In the genomic region with DNA sequence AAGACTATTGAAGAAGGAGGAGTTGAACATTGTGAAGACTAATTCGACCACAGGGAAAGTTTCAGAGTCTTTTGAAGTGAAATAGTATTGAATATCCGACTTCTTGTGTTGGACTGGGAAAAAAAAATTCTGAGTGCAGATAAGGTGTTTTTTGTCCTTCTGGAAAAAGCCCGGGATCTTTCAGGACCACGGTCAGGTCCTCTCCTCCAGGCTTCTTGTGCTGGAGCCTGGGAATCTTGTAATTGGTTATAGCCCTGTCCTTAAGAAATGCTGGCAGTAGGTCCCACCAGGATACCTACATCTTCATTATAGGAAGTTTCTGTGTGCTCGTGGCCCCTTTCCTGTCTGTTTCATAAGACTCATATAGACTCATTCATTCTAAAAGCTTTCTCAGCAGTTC, we compare ENCODE assay signal across 10 mouse cellular contexts. TPM values are rescaled to one million over a fixed set of nuclear protein-coding genes. Genes with fewer than 3 reads are reported as not detected.
DNase-seq lines count a peak whose midpoint lies in the region; ATAC-seq lines count a peak whose summit lies in the region.
"Had no signal": no experiment of that assay in that cellular context is flagged by ENCODE, and none has a peak within 500 bp of the region (broad histone marks: within the 10 kb centered on the region; RNA-seq: fewer than 3 reads in every experiment).

No protein-coding gene starts in this region.

- no peak overlapping the region for H3K27ac ChIP-seq in hindbrain, embryonic 11.5 days (ENCODE audit: low read depth, low read length)
- H3K27ac ChIP-seq in midbrain, embryonic 14.5 days (replicated peaks; ENCODE audit: low read depth, low read length): no peak overlapping the region
- H3K27ac ChIP-seq: heart, embryonic 15.5 days had no signal

- H3K36me3 ChIP-seq in hindbrain, embryonic 11.5 days (ENCODE audit: control insufficient read depth, insufficient read depth, low read length): no peaks in the 10 kb centered on the region
- H3K36me3 ChIP-seq in midbrain, embryonic 14.5 days (ENCODE audit: control insufficient read depth, insufficient read depth, low read length): no peaks in the 10 kb centered on the region
- H3K36me3 ChIP-seq: heart, embryonic 15.5 days had no signal

- no peak for ATAC-seq in hindbrain, embryonic 11.5 days (ENCODE audit: low FRiP score)
- ATAC-seq in midbrain, embryonic 14.5 days (ENCODE audit: low FRiP score, low TSS enrichment): no peak

- H3K4me2 ChIP-seq in hindbrain, embryonic 11.5 days (replicated peaks; ENCODE audit: low read depth, low read length): peak overlapping the region; percentile 94
- H3K4me2 ChIP-seq in midbrain, embryonic 14.5 days (ENCODE audit: low read length): peak overlapping the region; percentile 66
- H3K4me2 ChIP-seq: heart, embryonic 15.5 days had no signal

- peaks cover 9% of the 10 kb centered on the region for H3K27me3 ChIP-seq in hindbrain, embryonic 11.5 days (ENCODE audit: control insufficient read depth, insufficient read depth, low read length)
- H3K27me3 ChIP-seq in midbrain, embryonic 14.5 days (ENCODE audit: control insufficient read depth, insufficient read depth, low read length): no peaks in the 10 kb centered on the region

- H3K9me3 ChIP-seq in hindbrain, embryonic 11.5 days (ENCODE audit: control insufficient read depth, low read length): no peaks in the 10 kb centered on the region
- H3K9me3 ChIP-seq in midbrain, embryonic 14.5 days (ENCODE audit: control insufficient read depth, low read length): no peaks in the 10 kb centered on the region
- H3K9me3 ChIP-seq: heart, embryonic 15.5 days had no signal

- H3K4me3 ChIP-seq in hindbrain, embryonic 11.5 days (ENCODE audit: low read depth, low read length): peak overlapping the region; percentile 61; the same call in 1 of the 2 replicates
- peak overlapping the region; percentile 69 for H3K4me3 ChIP-seq in midbrain, embryonic 14.5 days (replicated peaks; ENCODE audit: low read depth, low read length)
- H3K4me3 ChIP-seq: heart, embryonic 15.5 days had no signal

- H3K4me1 ChIP-seq in hindbrain, embryonic 11.5 days (replicated peaks; ENCODE audit: control insufficient read depth, insufficient read depth, low read length): no peaks in the 10 kb centered on the region
- peaks cover 18% of the 10 kb centered on the region for H3K4me1 ChIP-seq in midbrain, embryonic 14.5 days (ENCODE audit: control insufficient read depth, insufficient read depth, low read length)

- DNase-seq in ES-CJ7 (ENCODE audit: low read depth, low spot score): peak; percentile 35
- DNase-seq in embryo, embryonic 10.5 days (ENCODE audit: low spot score): peak; percentile 66
- DNase-seq in hindbrain, embryonic 11.5 days (ENCODE audit: low spot score): peak; percentile 38
- DNase-seq in midbrain, embryonic 14.5 days: peak; percentile 18
- DNase-seq in c-Kit-positive CD71-positive TER-119-positive erythroid progenitor cells, embryonic 14.5 days (ENCODE audit: low spot score): no peak
- no peak for DNase-seq in B cell, adult 2 months
- no peak for DNase-seq in lung, postnatal 25 days (ENCODE audit: low spot score)
- no peak for DNase-seq in lung, postnatal 10 days
- DNase-seq: lung, adult 2 months had no signal

- WGBS in hindbrain, embryonic 11.5 days: 9% methylated on average over 5 of the region's 5 CpGs
- 4% methylated on average over 5 of the region's 5 CpGs for WGBS in midbrain, embryonic 14.5 days

- H3K9ac ChIP-seq in hindbrain, embryonic 11.5 days (ENCODE audit: low read depth, low read length): no peak overlapping the region
- peak overlapping the region; percentile 95; the same call in 1 of the 2 replicates for H3K9ac ChIP-seq in midbrain, embryonic 14.5 days (replicated peaks; ENCODE audit: low read length)
- H3K9ac ChIP-seq: heart, embryonic 15.5 days had no signal

RNA-seq across cellular contexts. Expression of a gene that starts 0.9 kb away (rescaled TPM):
- 2.8 and 3.1 TPM in 2 replicates for polyA plus RNA-seq in hindbrain, embryonic 11.5 days (2014; fragmentation: Nextera tagmentation; extraction: Ambion mirVana)
- polyA plus RNA-seq in midbrain, embryonic 14.5 days (2014; fragmentation: Nextera tagmentation; extraction: Ambion mirVana): 4.7 and 6.5 TPM in 2 replicates
- polyA plus RNA-seq: heart, embryonic 15.5 days had no signal

Comparison
In these comparisons a context has a peak if more than half of its experiments do, and no peak if none do; other contexts are left out.
1. DNase-seq: peak in ES-CJ7 (single experiment), embryo, embryonic 10.5 days (single experiment), hindbrain, embryonic 11.5 days (single experiment) and midbrain, embryonic 14.5 days (single experiment); none in c-Kit-positive CD71-positive TER-119-positive erythroid progenitor cells, embryonic 14.5 days (single experiment), B cell, adult 2 months (0 of 2), lung, postnatal 25 days (single experiment) and lung, postnatal 10 days (single experiment).